Mouse (Mus musculus) brain, embryonic 14.5 days (tissue): ENCODE measurements around the gene Bcl11b.

Experiments
- CTCF ChIP-seq: fragments of 200-500 bp; IDR thresholded peaks from 2 replicates; pipeline ENCODE4 v1.5.1; 2012; ENCODE audit warnings: inconsistent platforms, mild to moderate bottlenecking, moderate library complexity, borderline replicate concordance; ENCODE audit not compliant: insufficient read depth, insufficient read length; ENCODE audit errors: extremely low read depth
- POLR2A ChIP-seq: fragments of 200-500 bp; IDR thresholded peaks from 2 replicates; pipeline ENCODE4 v1.6.1; 2012; ENCODE audit warnings: mild to moderate bottlenecking, inconsistent platforms, borderline replicate concordance; ENCODE audit not compliant: poor library complexity, insufficient read depth, insufficient read length, severe bottlenecking; ENCODE audit errors: extremely low read depth

GRCm38 (mm10) chr12:108002436-108003189 is 789 bp downstream of the Bcl11b start:
- TF ChIP-seq CTCF = no peak
- TF ChIP-seq POLR2A = peak; percentile 45; the same call in 1 of the 2 replicates
